Mouse (Mus musculus) bone marrow, adult 2 months (tissue): ENCODE results near the gene Pax4.

Experiments
- CTCF ChIP-seq: fragments of 200-500 bp; IDR thresholded peaks from 2 replicates; pipeline ENCODE4 v1.5.1; 2011; ENCODE audit warnings: low read length, control low read depth; ENCODE audit not compliant: control insufficient read depth, insufficient read depth
- POLR2A ChIP-seq: fragments of 200-500 bp; IDR thresholded peaks from 2 replicates; pipeline ENCODE4 v1.6.1; 2011; ENCODE audit warnings: low read depth, mild to moderate bottlenecking, control low read depth, low read length, borderline replicate concordance; ENCODE audit not compliant: control insufficient read depth

DNA sequence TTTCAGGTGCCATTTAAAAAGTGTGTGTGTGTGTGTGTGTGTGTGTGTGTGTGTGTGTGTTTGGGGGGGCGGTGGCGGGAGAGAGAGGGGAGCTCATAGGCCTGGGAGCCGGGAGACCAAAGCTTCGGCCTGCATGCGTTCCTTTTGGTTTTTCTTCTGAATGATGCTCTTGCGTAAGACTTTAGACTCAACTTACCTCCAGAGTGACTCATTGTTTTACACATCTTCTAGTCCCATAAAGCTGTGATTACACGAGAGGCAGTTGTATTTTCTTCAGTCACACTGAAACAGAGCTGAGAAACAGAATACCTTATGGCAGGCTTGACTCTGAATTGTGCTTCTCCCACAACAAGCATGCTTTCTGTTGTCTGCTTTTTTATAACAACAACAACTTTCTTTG, 37.8 kb upstream of the Pax4 start:
- TF ChIP-seq CTCF (no peak), POLR2A (no peak)
